Mouse (Mus musculus) spleen, adult 2 months (tissue): ENCODE measurements around the gene Prkag2. TPM values are rescaled to one million over a fixed set of nuclear protein-coding genes. Genes with fewer than 3 reads are reported as not detected.

Experiments used
- DNase-seq, 2 experiments: peaks; one replicate each; pipeline versions ENCODE4 v3.0.0 to v3.0.0-alpha.2; 2012 to 2021; ENCODE audit warnings: low spot score in 2 of 2, low read depth in 1 of 2
- H3K27ac ChIP-seq: fragments of 200-500 bp; 2 replicates; pipeline ENCODE4 v1.5.1; 2012; ENCODE audit warnings: low read length, inconsistent platforms; ENCODE audit not compliant: insufficient read depth
- H3K27me3 ChIP-seq: fragments of 200-500 bp; 2 replicates; pipeline ENCODE4 v1.6.1; 2012; ENCODE audit warnings: mild to moderate bottlenecking, moderate library complexity, low read length, inconsistent platforms; ENCODE audit not compliant: control insufficient read depth, insufficient read depth
- H3K36me3 ChIP-seq: fragments of 200-500 bp; 2 replicates; pipeline ENCODE4 v1.6.1; 2012; ENCODE audit warnings: mild to moderate bottlenecking, low read length, inconsistent platforms; ENCODE audit not compliant: control insufficient read depth, insufficient read depth
- H3K4me1 ChIP-seq: fragments of 200-500 bp; 2 replicates; pipeline ENCODE4 v1.6.1; 2011; ENCODE audit warnings: inconsistent platforms; ENCODE audit not compliant: control insufficient read depth, insufficient read depth, insufficient read length
- H3K4me3 ChIP-seq: fragments of 200-500 bp; 2 replicates; pipeline ENCODE4 v1.5.1; 2011; ENCODE audit warnings: mild to moderate bottlenecking, inconsistent platforms; ENCODE audit not compliant: insufficient read depth, insufficient read length; ENCODE audit errors: extremely low read depth
- CTCF ChIP-seq: fragments of 200-500 bp; IDR thresholded peaks from 2 replicates; pipeline ENCODE4 v1.5.1; 2011; ENCODE audit warnings: mild to moderate bottlenecking, inconsistent platforms; ENCODE audit not compliant: insufficient read depth, insufficient read length, insufficient replicate concordance; ENCODE audit errors: extremely low read depth
- POLR2A ChIP-seq: fragments of 200-500 bp; IDR thresholded peaks from 2 replicates; pipeline ENCODE4 v1.6.1; 2011; ENCODE audit warnings: low read depth, low read length, inconsistent platforms
- WGBS: fragments of 180-500 bp; shearing (Covaris S2); methylation state at CpG from one replicate; pipeline ENCODE4 v1.1.7; 2018; 5-methylcytosine and 5-hydroxymethylcytosine counted together
- polyA plus RNA-seq: library from polyadenylated mRNA; depleted of rRNA; stranded (reverse); fragments of >200 nt; gene quantifications from 2 replicates; pipeline ENCODE4 v1.2.3, GENCODE M21; 2012; rRNA removed

Prkag2 gene
- polyA plus RNA-seq, 1 experiment, result 7.7 TPM

- peaks cover 8% of the 10 kb centered on the region for H3K36me3 ChIP-seq
- no peak overlapping the region for H3K27ac ChIP-seq
- WGBS, result 87% methylated on average over 5 of the region's 5 CpGs
- H3K4me1 ChIP-seq, result peaks cover 2% of the 10 kb centered on the region; the same call in 1 of the 2 replicates
- TF ChIP-seq POLR2A, result no peak
- TF ChIP-seq CTCF, result no peak
- H3K4me3 ChIP-seq, result no peak overlapping the region
- no peaks in the 10 kb centered on the region for H3K27me3 ChIP-seq
- DNase-seq, result no peak
Measured at GRCm38 (mm10) chr5:24820627-24821026, 279.8 kb downstream of the Prkag2 start.

GRCm38 (mm10) chr5:24817191-24817590, 283.3 kb downstream of the Prkag2 start:
- 93% methylated on average over 4 of the region's 4 CpGs for WGBS
- no peak overlapping the region for H3K4me3 ChIP-seq

GRCm38 (mm10) chr5:24813946-24814345, 286.5 kb downstream of the Prkag2 start:
- Histone ChIP-seq H3K27ac (no peak overlapping the region), H3K4me1 (no peaks in the 10 kb centered on the region; the same call in 1 of the 2 replicates), H3K27me3 (no peaks in the 10 kb centered on the region), H3K4me3 (no peak overlapping the region), H3K36me3 (peaks cover 28% of the 10 kb centered on the region)
- TF ChIP-seq POLR2A (no peak), CTCF (no peak)
- no peak for DNase-seq
- WGBS, result 67% methylated on average over 3 of the region's 3 CpGs

More at GRCm38 (mm10) chr5:24817191-24817590, 283.3 kb downstream of the Prkag2 start:
- no peak for DNase-seq
- Histone ChIP-seq H3K4me1 (no peaks in the 10 kb centered on the region; the same call in 1 of the 2 replicates), H3K27me3 (no peaks in the 10 kb centered on the region), H3K36me3 (peaks cover 15% of the 10 kb centered on the region), H3K27ac (no peak overlapping the region)
- TF ChIP-seq CTCF (no peak), POLR2A (no peak)

GRCm38 (mm10) chr5:24813005-24813404, 287.4 kb downstream of the Prkag2 start:
- no peaks in the 10 kb centered on the region; the same call in 1 of the 2 replicates for H3K4me1 ChIP-seq
- no peaks in the 10 kb centered on the region for H3K27me3 ChIP-seq
- DNase-seq, result no peak
- peaks cover 29% of the 10 kb centered on the region for H3K36me3 ChIP-seq
- 77% methylated on average over 4 of the region's 4 CpGs for WGBS
- no peak overlapping the region for H3K4me3 ChIP-seq
- no peak for TF ChIP-seq POLR2A
- TF ChIP-seq CTCF, result no peak
- no peak overlapping the region for H3K27ac ChIP-seq

Other genes with a start within 250 kb of the Prkag2 start
- gene Galntl5, start 80.8 kb upstream of the Prkag2 start, polyA plus RNA-seq, result not detected in 2 replicates
- gene Galnt11, start 121.3 kb upstream of the Prkag2 start, polyA plus RNA-seq, result 9.9 and 11.4 TPM in 2 replicates
- gene E130116L18Rik, start 122.5 kb upstream of the Prkag2 start, polyA plus RNA-seq, result not detected in 2 replicates